ENCODE assay signal across 18 mouse cellular contexts in genomic region chr6:55161311-55161761, GRCm38 (mm10). TPM values are rescaled to one million over a fixed set of nuclear protein-coding genes. Genes with fewer than 3 reads are reported as not detected.
A peak's percentile ranks its signal among the peaks of the same experiment; 100 is the strongest.
DNase-seq lines count a peak whose midpoint lies in the region; ATAC-seq and TF ChIP-seq lines count a peak whose summit lies in the region.
"Had no signal": no experiment of that assay in that cellular context is flagged by ENCODE, and none has a peak within 500 bp of the region (broad histone marks: within the 10 kb centered on the region; RNA-seq: fewer than 3 reads in every experiment).

No protein-coding gene starts in this region.

- no peak for TF ChIP-seq CTCF in forebrain, postnatal 0 days (IDR thresholded peaks at IDR 0.05; ENCODE audit: low read depth)
- no peak for TF ChIP-seq CTCF in layer of hippocampus, adult 2 months (conservative IDR thresholded peaks at IDR 0.05)

- H3K27me3 ChIP-seq in forebrain, postnatal 0 days (ENCODE audit: insufficient read depth, low read length), result no peaks in the 10 kb centered on the region
- no peaks in the 10 kb centered on the region for H3K27me3 ChIP-seq in forebrain, embryonic 13.5 days
- no peaks in the 10 kb centered on the region for H3K27me3 ChIP-seq in forebrain, embryonic 11.5 days (ENCODE audit: control insufficient read depth, insufficient read depth, low read length)
- H3K27me3 ChIP-seq: midbrain, embryonic 15.5 days had no signal

- 56% methylated on average over 5 of the region's 5 CpGs for WGBS in forebrain, postnatal 0 days
- WGBS in forebrain, embryonic 13.5 days, result 84% methylated on average over 5 of the region's 5 CpGs
- 87% methylated on average over 5 of the region's 5 CpGs for WGBS in forebrain, embryonic 11.5 days

- no peaks in the 10 kb centered on the region for H3K9me3 ChIP-seq in forebrain, postnatal 0 days (ENCODE audit: low read length)
- no peaks in the 10 kb centered on the region for H3K9me3 ChIP-seq in forebrain, embryonic 13.5 days (replicated peaks)
- no peaks in the 10 kb centered on the region for H3K9me3 ChIP-seq in forebrain, embryonic 11.5 days (ENCODE audit: control insufficient read depth, low read length)
- H3K9me3 ChIP-seq: limb, embryonic 13.5 days; midbrain, embryonic 15.5 days had no signal

- H3K27ac ChIP-seq in forebrain, postnatal 0 days (ENCODE audit: low read depth, low read length), result no peak overlapping the region
- no peak overlapping the region for H3K27ac ChIP-seq in forebrain, embryonic 13.5 days
- peak overlapping the region; percentile 85 for H3K27ac ChIP-seq in layer of hippocampus, adult 2 months
- H3K27ac ChIP-seq in forebrain, embryonic 11.5 days (ENCODE audit: low read depth, low read length), result no peak overlapping the region
- H3K27ac ChIP-seq: gastrocnemius, adult 2 months; heart, adult 2 months; limb, embryonic 13.5 days; midbrain, embryonic 15.5 days had no signal

- no peak overlapping the region for H3K4me2 ChIP-seq in forebrain, postnatal 0 days (ENCODE audit: low read depth)
- H3K4me2 ChIP-seq in forebrain, embryonic 13.5 days, result no peak overlapping the region
- no peak overlapping the region for H3K4me2 ChIP-seq in forebrain, embryonic 11.5 days (ENCODE audit: low read depth, low read length, severe bottlenecking)
- H3K4me2 ChIP-seq: limb, embryonic 13.5 days; midbrain, embryonic 15.5 days had no signal

- H3K36me3 ChIP-seq in forebrain, postnatal 0 days (ENCODE audit: insufficient read depth), result no peaks in the 10 kb centered on the region
- no peaks in the 10 kb centered on the region for H3K36me3 ChIP-seq in forebrain, embryonic 13.5 days (ENCODE audit: poor library complexity, severe bottlenecking)
- H3K36me3 ChIP-seq in forebrain, embryonic 11.5 days (ENCODE audit: control insufficient read depth, insufficient read depth, low read length), result no peaks in the 10 kb centered on the region
- H3K36me3 ChIP-seq: limb, embryonic 13.5 days; midbrain, embryonic 15.5 days had no signal

- H3K9ac ChIP-seq in forebrain, postnatal 0 days, result no peak overlapping the region
- no peak overlapping the region for H3K9ac ChIP-seq in forebrain, embryonic 13.5 days
- H3K9ac ChIP-seq in forebrain, embryonic 11.5 days (ENCODE audit: low read length), result no peak overlapping the region
- H3K9ac ChIP-seq: limb, embryonic 13.5 days; midbrain, embryonic 15.5 days had no signal

- peak; percentile 14 for DNase-seq in forebrain, postnatal 0 days
- DNase-seq in layer of hippocampus, adult 2 months (ENCODE audit: low spot score in 2 of 2), result peak; percentile 72 to 80
- DNase-seq in left cerebral cortex, adult 8-10 months (ENCODE audit: low spot score in 2 of 2), result peak; percentile 25 to 72
- peak; percentile 78 for DNase-seq in right cerebral cortex, postnatal 25 days
- DNase-seq in kidney, adult 9 months, result no peak
- DNase-seq in urinary bladder, postnatal 14 days (ENCODE audit: low spot score), result no peak
- no peak for DNase-seq in forebrain, embryonic 11.5 days (ENCODE audit: low spot score)
- DNase-seq: adrenal gland, postnatal 14 days; gastrocnemius, adult 2 months; heart, adult 2 months; heart, postnatal 14 days; kidney, adult 8-10 months; lung, adult 18-20 months had no signal

- H3K4me1 ChIP-seq in forebrain, postnatal 0 days (ENCODE audit: insufficient read depth), result no peaks in the 10 kb centered on the region
- 0 out of 2 replicates have a peak, but pooled peaks cover 6% of the 10 kb centered on the region for H3K4me1 ChIP-seq in forebrain, embryonic 13.5 days
- H3K4me1 ChIP-seq in forebrain, embryonic 11.5 days (replicated peaks; ENCODE audit: control insufficient read depth, insufficient read depth, low read length), result no peaks in the 10 kb centered on the region
- H3K4me1 ChIP-seq: limb, embryonic 13.5 days; midbrain, embryonic 15.5 days had no signal

- no peak overlapping the region for H3K4me3 ChIP-seq in forebrain, postnatal 0 days (ENCODE audit: low read depth, low read length)
- no peak overlapping the region for H3K4me3 ChIP-seq in forebrain, embryonic 13.5 days
- H3K4me3 ChIP-seq in layer of hippocampus, adult 2 months, result no peak overlapping the region
- no peak overlapping the region for H3K4me3 ChIP-seq in forebrain, embryonic 11.5 days (ENCODE audit: low read depth, low read length)
- H3K4me3 ChIP-seq: erythroblast, embryonic 14.5 days; gastrocnemius, adult 2 months; heart, adult 2 months; limb, embryonic 13.5 days; midbrain, embryonic 15.5 days had no signal

- ATAC-seq in forebrain, postnatal 0 days, result 0 out of 2 replicates have a peak, but pooled peaks have one; percentile 20
- ATAC-seq in forebrain, embryonic 13.5 days, result no peak
- no peak for ATAC-seq in forebrain, embryonic 11.5 days (replicated peaks; ENCODE audit: low FRiP score)
- ATAC-seq: hindbrain, embryonic 16.5 days; midbrain, embryonic 15.5 days had no signal

RNA-seq across cellular contexts. Expression of gene Inmt, which starts 13.5 kb away (rescaled TPM):
- not detected in 2 replicates for total RNA-seq in forebrain, postnatal 0 days (2014; rRNA removed)
- 0.13 TPM in 1 of 2 replicates, not detected in the other for polyA plus RNA-seq in forebrain, postnatal 0 days (2015; fragmentation: Nextera tagmentation; extraction: Ambion mirVana)
- not detected in 2 replicates for polyA plus RNA-seq in forebrain, embryonic 13.5 days (2015; fragmentation: Nextera tagmentation; extraction: Ambion mirVana)
- 1 to 10 TPM; 1.5 to 1.8 TPM for total RNA-seq in layer of hippocampus, adult 2 months (2021)
- total RNA-seq in left cerebral cortex, adult 8-10 months (2022), result 1 to 10 TPM; 2.8 to 6.3 (median 4.6) TPM
- 0.76 and 1.2 TPM in 2 replicates for polyA plus RNA-seq in forebrain, embryonic 11.5 days (2014; fragmentation: Nextera tagmentation; extraction: Ambion mirVana)
- polyA plus RNA-seq: erythroblast, embryonic 14.5 days; hindbrain, embryonic 16.5 days; midbrain, embryonic 15.5 days had no signal

RNA-seq across cellular contexts. Expression of gene Crhr2, which starts 28.5 kb away (rescaled TPM):
- total RNA-seq in forebrain, postnatal 0 days (2014; rRNA removed), result 1.1 and 1.3 TPM in 2 replicates
- polyA plus RNA-seq in forebrain, postnatal 0 days (2015; fragmentation: Nextera tagmentation; extraction: Ambion mirVana), result 1.2 and 1.6 TPM in 2 replicates
- polyA plus RNA-seq in forebrain, embryonic 13.5 days (2015; fragmentation: Nextera tagmentation; extraction: Ambion mirVana), result 0.28 and 0.30 TPM in 2 replicates
- 1 to 10 TPM; 2.8 to 4.2 TPM for total RNA-seq in layer of hippocampus, adult 2 months (2021)
- 1 to 10 TPM; 2.5 to 3.3 (median 2.7) TPM for total RNA-seq in left cerebral cortex, adult 8-10 months (2022)
- 0.08 and 0.09 TPM in 2 replicates for polyA plus RNA-seq in forebrain, embryonic 11.5 days (2014; fragmentation: Nextera tagmentation; extraction: Ambion mirVana)
- total RNA-seq: adrenal gland, postnatal 14 days had no signal
- polyA plus RNA-seq: erythroblast, embryonic 14.5 days had no signal

RNA-seq across cellular contexts. Expression of gene Mindy4, which starts 41.8 kb away (rescaled TPM):
- 11.9 and 16.8 TPM in 2 replicates for total RNA-seq in forebrain, postnatal 0 days (2014; rRNA removed)
- 9.3 and 12.5 TPM in 2 replicates for polyA plus RNA-seq in forebrain, postnatal 0 days (2015; fragmentation: Nextera tagmentation; extraction: Ambion mirVana)
- 15.0 and 15.6 TPM in 2 replicates for polyA plus RNA-seq in forebrain, embryonic 13.5 days (2015; fragmentation: Nextera tagmentation; extraction: Ambion mirVana)
- 10 to 100 TPM; 13.0 to 14.5 TPM for total RNA-seq in layer of hippocampus, adult 2 months (2021)
- total RNA-seq in left cerebral cortex, adult 8-10 months (2022), result 10 to 100 TPM in 3 of 4 experiments, 1 to 10 TPM in 1; 9.1 to 12.6 (median 10.6) TPM
- polyA plus RNA-seq in forebrain, embryonic 11.5 days (2014; fragmentation: Nextera tagmentation; extraction: Ambion mirVana), result 22.5 and 23.2 TPM in 2 replicates

Comparison
In these comparisons a context has a peak if more than half of its experiments do, and no peak if none do; other contexts are left out.
1. DNase-seq: peak in forebrain, postnatal 0 days (single experiment), layer of hippocampus, adult 2 months (2 of 2), left cerebral cortex, adult 8-10 months (2 of 2) and right cerebral cortex, postnatal 25 days (single experiment); none in kidney, adult 9 months (single experiment), urinary bladder, postnatal 14 days (single experiment) and forebrain, embryonic 11.5 days (single experiment).